Mouse (Mus musculus): ENCODE results near the gene Arl9.
"Not testable (repeated sequence)": the region's sequence is repeated elsewhere in the genome, so short reads cannot be mapped to it uniquely, and the experiment has no call there.

Gene Arl9

GRCm38 (mm10) chr5:77004051-77004821 is at the start of gene Arl9:
Arl9 (plus strand) TSS chr5:77004055.
- DNase-seq (ENCODE audit: low read depth, low spot score): no peak

- DNase-seq (ENCODE audit: low read depth, low spot score): no peak
Observed at GRCm38 (mm10) chr5:76954271-76954900, 49.5 kb upstream of the Arl9 start.

DNA sequence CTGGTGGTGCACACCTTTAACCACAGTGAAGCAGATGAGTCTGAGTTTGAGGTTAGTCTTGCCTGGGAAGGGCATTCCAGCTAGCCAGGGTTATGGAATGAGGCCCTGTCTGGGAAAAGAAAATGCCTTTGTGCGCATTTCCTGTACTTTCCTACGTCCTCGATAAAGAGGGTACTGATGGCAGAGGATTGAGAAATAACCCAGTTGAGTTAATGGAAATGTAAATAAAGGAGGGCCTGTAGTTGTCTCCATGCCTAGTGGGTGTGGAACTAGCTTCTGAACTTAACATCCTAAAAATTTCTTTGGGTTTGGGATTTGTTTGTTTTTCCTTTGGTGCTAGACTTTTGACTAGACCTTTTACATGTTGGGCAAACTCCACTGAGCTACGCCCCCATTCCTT is 48.4 kb upstream of the Arl9 start:
- no peak for DNase-seq (ENCODE audit: low read depth, low spot score)

DNA sequence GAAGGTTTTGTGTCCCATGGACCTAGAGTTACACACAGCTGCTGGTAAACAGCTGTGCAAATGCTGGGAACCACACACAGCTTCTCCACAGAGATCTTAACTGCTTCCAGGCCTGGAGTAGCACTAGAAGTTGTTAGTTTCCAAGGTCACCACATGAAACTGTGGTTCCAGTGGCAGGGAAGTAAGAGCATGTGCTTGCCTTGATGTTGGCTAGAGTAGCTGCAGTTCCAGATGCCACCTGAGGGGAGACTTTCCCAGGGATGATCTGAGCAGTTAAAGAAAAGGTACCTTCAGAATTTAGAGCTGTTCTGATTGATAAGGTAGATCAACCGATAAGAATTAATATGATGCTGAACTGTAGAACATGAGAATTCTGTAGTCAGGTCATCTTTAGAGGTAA is 45.9 kb upstream of the Arl9 start:
- peak; percentile 83 for DNase-seq (ENCODE audit: low read depth, low spot score)

DNA sequence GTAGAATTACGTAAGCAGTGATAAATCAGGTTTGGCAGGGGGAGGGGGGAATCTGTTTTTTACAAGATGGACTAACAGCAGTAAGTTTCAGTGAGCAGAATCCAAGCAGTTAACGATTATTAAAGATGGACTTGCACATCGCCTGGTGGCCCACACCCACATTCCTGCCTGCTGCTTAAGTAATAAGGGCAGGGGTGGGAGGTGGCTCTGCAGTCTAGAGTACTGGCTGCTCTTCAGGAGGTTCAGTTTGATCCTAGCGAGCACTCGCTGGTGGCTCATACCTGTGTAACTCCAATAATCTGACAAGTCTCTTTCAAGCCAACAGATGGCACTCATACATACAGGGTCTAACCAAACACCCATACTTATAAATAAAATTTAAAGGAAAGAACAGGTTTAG is 44.3 kb upstream of the Arl9 start:
- peak; percentile 56 for DNase-seq (ENCODE audit: low read depth, low spot score)

DNA sequence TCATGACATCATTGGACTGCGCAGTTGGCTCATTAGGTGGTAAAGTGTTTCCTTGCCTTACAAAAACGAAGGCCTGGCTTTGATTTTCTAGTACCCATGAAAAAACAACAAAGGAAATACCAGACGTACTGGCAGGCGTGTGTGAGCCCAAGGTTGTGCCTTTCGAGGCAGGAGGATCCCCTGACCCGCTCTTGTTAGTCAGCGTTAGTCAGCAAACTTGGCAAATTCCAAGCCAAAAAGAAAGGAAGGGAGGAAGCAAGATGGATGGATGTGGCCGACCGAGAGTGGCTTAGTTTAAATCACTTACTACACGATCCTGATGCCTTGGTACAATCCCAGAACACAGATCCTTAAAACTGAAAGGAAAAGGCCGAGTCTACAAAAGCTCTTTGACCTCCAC is 41.3 kb upstream of the Arl9 start:
- DNase-seq (ENCODE audit: low read depth, low spot score): no peak

- DNase-seq (ENCODE audit: low read depth, low spot score): no peak
Observed at GRCm38 (mm10) chr5:76964651-76965050, 39.2 kb upstream of the Arl9 start.

- DNase-seq (ENCODE audit: low read depth, low spot score): no peak
Observed at GRCm38 (mm10) chr5:76969250-76969649, 34.6 kb upstream of the Arl9 start.

- DNase-seq (ENCODE audit: low read depth, low spot score): not testable (repeated sequence)
Observed at GRCm38 (mm10) chr5:76971115-76971514, 32.7 kb upstream of the Arl9 start.

- no peak for DNase-seq (ENCODE audit: low read depth, low spot score)
Observed at GRCm38 (mm10) chr5:76973488-76973887, 30.4 kb upstream of the Arl9 start.

GRCm38 (mm10) chr5:76974207-76974553 is 29.7 kb upstream of the Arl9 start:
- no peak for DNase-seq (ENCODE audit: low read depth, low spot score)

GRCm38 (mm10) chr5:76974554-76975285 is 29.1 kb upstream of the Arl9 start, which contains the start of gene Srp72:
Srp72 (plus strand) TSS chr5:76974683.
- peak; percentile 88 for DNase-seq (ENCODE audit: low read depth, low spot score)

GRCm38 (mm10) chr5:76975736-76976135 is 28.1 kb upstream of the Arl9 start:
- DNase-seq (ENCODE audit: low read depth, low spot score): no peak

GRCm38 (mm10) chr5:76984015-76984414 is 19.8 kb upstream of the Arl9 start:
- DNase-seq (ENCODE audit: low read depth, low spot score): peak; percentile 56

GRCm38 (mm10) chr5:76990789-76991188 is 13.1 kb upstream of the Arl9 start:
- DNase-seq (ENCODE audit: low read depth, low spot score): no peak

GRCm38 (mm10) chr5:76993174-76993814 is 10.6 kb upstream of the Arl9 start:
- no peak for DNase-seq (ENCODE audit: low read depth, low spot score)

DNA sequence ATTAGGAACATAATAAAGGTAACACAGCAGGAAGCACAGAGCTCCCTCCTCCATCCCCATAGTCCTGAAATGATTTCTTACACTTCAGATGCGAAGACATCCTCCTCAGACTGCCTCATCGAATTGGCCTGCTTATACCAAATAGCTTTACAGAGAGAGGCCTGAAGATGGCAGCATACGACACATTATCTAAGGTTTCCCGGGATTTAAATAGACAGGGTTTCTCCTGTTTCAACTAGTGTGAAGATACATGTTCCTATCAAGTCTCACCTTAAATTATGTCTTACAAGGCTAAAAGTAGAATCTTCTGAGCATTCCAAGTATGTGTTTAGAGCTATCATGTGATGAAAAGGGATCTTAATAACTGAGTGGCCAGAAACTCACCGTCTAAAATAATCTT is 5.4 kb upstream of the Arl9 start:
- peak; percentile 64 for DNase-seq (ENCODE audit: low read depth, low spot score)

GRCm38 (mm10) chr5:77001192-77001591 is 2.7 kb upstream of the Arl9 start:
- no peak for DNase-seq (ENCODE audit: low read depth, low spot score)

GRCm38 (mm10) chr5:77010352-77010751 is 6.5 kb downstream of the Arl9 start:
- DNase-seq (ENCODE audit: low read depth, low spot score): no peak

DNA sequence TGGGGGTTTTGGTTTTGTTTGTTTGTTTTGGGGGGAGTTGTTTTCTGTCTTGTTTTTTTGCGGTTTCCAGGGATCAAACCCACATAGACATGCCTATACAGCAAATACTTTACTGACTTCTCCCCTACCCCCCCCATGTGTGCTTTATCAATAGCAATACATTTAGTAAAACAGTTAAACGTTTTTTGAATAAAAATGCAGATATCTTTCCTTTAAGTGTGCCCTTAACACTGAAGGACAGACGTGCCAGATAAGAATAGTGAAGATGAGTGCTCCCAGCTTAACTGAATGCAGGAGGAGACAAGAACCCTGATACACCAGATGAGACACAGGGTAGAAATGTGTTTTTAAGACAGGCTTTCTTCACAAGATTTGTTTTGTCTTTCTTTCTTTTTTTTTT is 7.2 kb downstream of the Arl9 start:
- DNase-seq (ENCODE audit: low read depth, low spot score): no peak

GRCm38 (mm10) chr5:77013171-77013570 is 9.3 kb downstream of the Arl9 start:
- DNase-seq (ENCODE audit: low read depth, low spot score): no peak

Measured in R1 (cell line).